Mouse (Mus musculus) brain, embryonic 14.5 days (tissue): ENCODE results near the gene Crnkl1. TPM values are rescaled to one million over a fixed set of nuclear protein-coding genes. Genes with fewer than 3 reads are reported as not detected.
"Not testable (repeated sequence)": the region's sequence is repeated elsewhere in the genome, so short reads cannot be mapped to it uniquely, and the experiment has no call there.

ENCODE experiments used
- DNase-seq: peaks from one replicate; pipeline ENCODE4 v3.0.0-alpha.2; 2011; ENCODE audit warnings: low read depth
- CTCF ChIP-seq: fragments of 200-500 bp; IDR thresholded peaks from 2 replicates; pipeline ENCODE4 v1.5.1; 2012; ENCODE audit warnings: inconsistent platforms, mild to moderate bottlenecking, moderate library complexity, borderline replicate concordance; ENCODE audit not compliant: insufficient read depth, insufficient read length; ENCODE audit errors: extremely low read depth
- POLR2A ChIP-seq: fragments of 200-500 bp; IDR thresholded peaks from 2 replicates; pipeline ENCODE4 v1.6.1; 2012; ENCODE audit warnings: mild to moderate bottlenecking, inconsistent platforms, borderline replicate concordance; ENCODE audit not compliant: poor library complexity, insufficient read depth, insufficient read length, severe bottlenecking; ENCODE audit errors: extremely low read depth
- polyA plus RNA-seq: library from polyadenylated mRNA; depleted of rRNA; stranded (reverse); fragments of >200 nt; gene quantifications from 2 replicates; pipeline ENCODE4 v1.2.3, GENCODE M21; 2012

The Crnkl1 gene
- polyA plus RNA-seq, 1 experiment, result 17.7 TPM

GRCm38 (mm10) chr2:145956318-145956717, 21.5 kb upstream of the Crnkl1 start:
- DNase-seq, result no peak
- TF ChIP-seq POLR2A, result no peak
- no peak for TF ChIP-seq CTCF

- peak; percentile 68 for DNase-seq
- TF ChIP-seq POLR2A (no peak), CTCF (no peak)
Measured at GRCm38 (mm10) chr2:145955844-145956243, 21.0 kb upstream of the Crnkl1 start.

GRCm38 (mm10) chr2:145952726-145953125, 17.9 kb upstream of the Crnkl1 start:
- TF ChIP-seq POLR2A (no peak), CTCF (no peak)
- DNase-seq, result no peak

GRCm38 (mm10) chr2:145950239-145950638, 15.4 kb upstream of the Crnkl1 start:
- no peak for DNase-seq
- TF ChIP-seq POLR2A (no peak), CTCF (no peak)

GRCm38 (mm10) chr2:145949475-145950068, 14.8 kb upstream of the Crnkl1 start:
- TF ChIP-seq CTCF, result no peak
- TF ChIP-seq POLR2A, result no peak
- peak; percentile 57 for DNase-seq

GRCm38 (mm10) chr2:145948402-145948954, 13.7 kb upstream of the Crnkl1 start:
- DNase-seq, result no peak
- TF ChIP-seq POLR2A (no peak), CTCF (no peak)

- peak; percentile 42 for DNase-seq
- TF ChIP-seq CTCF, result no peak
- TF ChIP-seq POLR2A, result no peak
Measured at GRCm38 (mm10) chr2:145944286-145944685, 9.5 kb upstream of the Crnkl1 start.

GRCm38 (mm10) chr2:145941403-145941802, 6.6 kb upstream of the Crnkl1 start:
- DNase-seq, result no peak
- TF ChIP-seq POLR2A (no peak), CTCF (no peak)

GRCm38 (mm10) chr2:145936975-145937374, 2.2 kb upstream of the Crnkl1 start:
- no peak for TF ChIP-seq CTCF
- no peak for TF ChIP-seq POLR2A
- no peak for DNase-seq

GRCm38 (mm10) chr2:145920941-145921650, 13.7 kb downstream of the Crnkl1 start:
- no peak for DNase-seq
- TF ChIP-seq POLR2A, result no peak
- peak; percentile 17; the same call in 1 of the 2 replicates for TF ChIP-seq CTCF

GRCm38 (mm10) chr2:145905884-145906283, 28.9 kb downstream of the Crnkl1 start:
- DNase-seq, result not testable (repeated sequence)

- DNase-seq, result no peak
- TF ChIP-seq CTCF (no peak), POLR2A (no peak)
Measured at GRCm38 (mm10) chr2:145905156-145905555, 29.7 kb downstream of the Crnkl1 start.
